Mouse (Mus musculus): Measurements from ENCODE around the gene Csnk1d.

GRCm38 (mm10) chr11:120961594-120961993 lies 29.5 kb downstream of the Csnk1d start:
- TF ChIP-seq TAL1 (IDR thresholded peaks at IDR 0.05; ENCODE audit: low read length) (no peak), GATA1 (IDR thresholded peaks at IDR 0.05; ENCODE audit: low read length) (no peak)
